Mouse (Mus musculus) layer of hippocampus, adult 9-11 months (tissue): ENCODE data around the gene Izumo4.

Experiments used
- DNase-seq: peaks from one replicate; pipeline ENCODE4 v3.0.0; 2022

The Izumo4 gene

DNA sequence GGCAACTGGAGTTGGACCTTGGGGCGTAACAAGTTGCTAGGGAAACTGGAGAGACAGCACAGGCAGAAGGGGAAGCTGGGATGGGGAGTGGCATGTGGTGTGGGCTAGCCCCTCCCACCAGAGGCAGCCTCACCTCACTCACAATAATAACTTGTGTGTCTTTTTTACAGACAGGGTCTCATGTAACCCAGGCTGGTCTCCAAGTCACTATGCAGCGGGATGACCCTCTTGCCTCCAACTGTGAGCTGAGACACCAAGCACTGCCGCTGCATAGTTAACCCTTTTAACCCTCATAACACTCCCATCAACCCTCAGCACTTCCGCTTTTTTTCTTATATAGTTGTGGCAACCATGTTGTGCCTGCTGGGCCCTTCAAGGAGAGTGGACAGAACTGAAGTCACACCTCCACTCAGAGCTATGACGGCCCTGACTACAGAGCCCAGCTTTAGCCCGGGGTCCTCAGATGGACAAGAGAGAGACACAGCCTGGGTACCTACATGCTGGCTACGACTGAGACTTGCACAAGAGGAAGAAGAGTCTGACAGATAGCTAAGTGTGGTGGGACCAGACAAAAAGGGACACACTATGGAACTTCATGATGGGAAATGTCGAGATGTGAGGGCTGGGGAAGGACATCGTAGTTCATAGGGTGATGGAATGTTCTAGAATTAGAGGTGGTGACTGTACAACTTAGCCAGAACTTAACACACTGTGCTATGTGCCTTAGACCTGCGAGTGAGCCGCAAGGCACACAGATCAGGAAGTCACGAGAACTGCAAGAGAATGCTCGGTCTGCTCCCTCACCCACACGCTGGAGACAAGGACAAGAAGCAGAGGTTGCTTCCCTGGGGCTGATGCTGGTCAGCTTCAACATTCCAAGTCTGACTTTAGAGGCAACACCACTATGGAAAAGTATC, 9.5 kb upstream of the Izumo4 start:
- DNase-seq = peak; percentile 56

DNA sequence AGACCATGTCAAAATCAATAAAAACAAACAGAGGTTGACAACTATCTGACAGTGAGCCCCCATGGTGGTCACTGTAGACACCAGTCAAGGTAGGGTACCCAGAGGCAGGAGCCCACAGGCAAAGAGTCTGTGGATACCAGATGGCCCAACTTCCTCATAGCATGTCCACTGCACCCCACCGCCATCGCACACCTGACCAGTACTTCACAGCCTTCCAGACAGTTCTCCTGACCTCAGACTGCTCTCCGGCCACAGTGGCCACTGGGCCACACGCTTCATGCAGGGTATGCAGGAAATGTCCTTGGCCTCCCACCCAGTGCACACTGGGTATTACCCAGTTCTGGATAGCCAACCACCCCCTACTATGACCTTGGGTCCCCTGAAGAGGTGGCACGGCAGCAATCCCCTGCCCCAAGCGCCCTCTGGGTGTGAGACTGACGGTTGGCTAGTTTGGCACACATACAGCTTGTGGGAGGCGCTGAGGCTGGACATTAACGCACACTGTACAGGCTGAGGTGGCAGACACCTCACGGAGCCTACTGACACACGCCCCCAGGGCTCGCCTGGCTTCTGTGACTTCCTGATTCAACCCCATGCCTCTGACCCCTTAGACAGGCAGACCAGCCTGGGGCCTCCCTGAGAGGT, 8.5 kb upstream of the Izumo4 start:
- DNase-seq = no peak

DNA sequence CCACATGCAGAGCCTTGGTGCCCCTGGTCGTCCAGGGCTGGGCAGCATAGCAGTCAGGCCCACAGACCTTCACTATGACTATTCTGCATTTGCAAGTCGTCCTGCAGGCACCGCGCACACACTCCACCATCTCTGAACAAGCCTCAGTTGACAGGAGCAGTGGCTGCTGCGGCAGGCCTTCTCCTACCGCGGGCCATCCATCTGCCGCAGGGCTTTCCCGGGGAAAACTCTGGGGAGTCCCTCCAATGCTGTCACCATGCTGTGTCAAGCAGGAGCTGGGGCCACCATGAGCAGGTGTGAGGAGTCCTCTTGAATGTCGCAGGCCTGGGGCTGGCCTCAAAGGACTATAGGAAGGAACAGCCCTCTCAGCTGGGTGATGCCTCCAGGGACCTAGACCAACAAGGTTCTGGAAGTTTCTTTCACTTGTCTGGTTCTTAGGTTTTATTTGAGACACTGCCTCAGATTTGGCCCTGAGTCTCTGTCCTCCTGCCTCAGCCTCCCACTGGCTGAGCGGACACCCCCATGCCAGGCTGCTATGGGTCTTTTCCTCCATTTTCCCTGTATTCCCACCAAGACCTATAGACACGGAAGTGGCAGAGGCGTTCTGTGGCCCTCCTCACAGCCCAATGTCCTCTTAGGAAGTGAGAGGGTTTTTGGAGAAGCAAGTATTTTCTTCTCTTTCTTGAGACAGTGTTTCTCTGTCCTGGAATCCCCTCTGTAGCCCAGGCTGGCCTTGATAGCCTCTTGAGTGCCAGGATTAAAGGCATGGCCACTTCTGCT, 7.6 kb upstream of the Izumo4 start:
- DNase-seq = no peak

DNA sequence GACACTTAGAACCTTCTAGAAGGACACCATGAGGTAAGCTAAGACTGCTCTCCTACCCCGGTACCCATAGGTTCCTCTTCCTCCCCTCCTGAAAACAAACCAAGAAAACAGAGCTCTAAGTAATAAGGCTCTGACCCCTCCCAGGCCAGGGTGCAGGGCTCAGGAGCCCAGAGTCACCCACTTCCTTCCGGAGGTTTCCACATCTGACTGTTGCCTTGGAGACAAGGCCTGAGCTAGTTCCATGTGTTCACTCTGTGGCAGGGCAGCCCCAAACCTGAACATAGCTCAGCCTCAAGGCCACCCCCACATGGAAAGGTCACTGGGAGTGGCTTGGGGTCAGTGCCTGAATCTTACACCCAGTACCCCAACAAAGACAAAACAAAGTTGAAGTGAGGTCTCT, 6.8 kb upstream of the Izumo4 start:
- peak; percentile 83 for DNase-seq

DNA sequence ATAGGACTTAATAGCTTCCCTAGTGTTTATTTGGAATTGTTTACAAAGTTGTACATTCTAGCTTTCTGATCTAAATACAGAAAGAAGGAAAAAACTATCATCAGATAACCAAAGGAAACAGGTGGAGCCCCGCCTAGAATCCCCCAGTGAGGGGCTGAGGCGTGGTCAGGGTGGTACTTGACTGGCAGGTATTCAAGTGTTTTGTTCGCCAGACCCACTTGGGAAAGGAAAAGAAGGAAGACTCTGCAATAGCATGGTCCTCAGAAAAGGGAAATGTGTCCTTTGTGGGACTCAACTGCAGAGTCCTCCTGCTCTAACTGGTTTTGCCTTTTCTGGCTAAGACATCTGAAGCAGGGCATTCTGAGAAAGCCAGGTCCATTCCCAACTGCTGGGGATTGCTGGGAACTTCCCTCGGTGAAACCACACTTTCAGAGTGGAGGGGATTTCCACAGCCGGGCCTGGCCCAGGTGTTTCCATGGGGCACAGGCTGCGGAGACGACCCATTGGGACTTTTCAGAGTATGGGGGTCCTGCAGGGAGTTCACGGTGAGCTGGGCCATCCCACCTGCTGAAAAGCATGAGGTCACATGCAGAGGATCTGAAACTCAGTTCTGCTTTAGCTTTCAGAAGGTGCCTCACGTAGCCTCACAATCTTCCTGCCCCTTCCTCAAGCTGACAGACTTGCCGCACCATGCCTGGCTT, 6.0 kb upstream of the Izumo4 start:
- no peak for DNase-seq

DNA sequence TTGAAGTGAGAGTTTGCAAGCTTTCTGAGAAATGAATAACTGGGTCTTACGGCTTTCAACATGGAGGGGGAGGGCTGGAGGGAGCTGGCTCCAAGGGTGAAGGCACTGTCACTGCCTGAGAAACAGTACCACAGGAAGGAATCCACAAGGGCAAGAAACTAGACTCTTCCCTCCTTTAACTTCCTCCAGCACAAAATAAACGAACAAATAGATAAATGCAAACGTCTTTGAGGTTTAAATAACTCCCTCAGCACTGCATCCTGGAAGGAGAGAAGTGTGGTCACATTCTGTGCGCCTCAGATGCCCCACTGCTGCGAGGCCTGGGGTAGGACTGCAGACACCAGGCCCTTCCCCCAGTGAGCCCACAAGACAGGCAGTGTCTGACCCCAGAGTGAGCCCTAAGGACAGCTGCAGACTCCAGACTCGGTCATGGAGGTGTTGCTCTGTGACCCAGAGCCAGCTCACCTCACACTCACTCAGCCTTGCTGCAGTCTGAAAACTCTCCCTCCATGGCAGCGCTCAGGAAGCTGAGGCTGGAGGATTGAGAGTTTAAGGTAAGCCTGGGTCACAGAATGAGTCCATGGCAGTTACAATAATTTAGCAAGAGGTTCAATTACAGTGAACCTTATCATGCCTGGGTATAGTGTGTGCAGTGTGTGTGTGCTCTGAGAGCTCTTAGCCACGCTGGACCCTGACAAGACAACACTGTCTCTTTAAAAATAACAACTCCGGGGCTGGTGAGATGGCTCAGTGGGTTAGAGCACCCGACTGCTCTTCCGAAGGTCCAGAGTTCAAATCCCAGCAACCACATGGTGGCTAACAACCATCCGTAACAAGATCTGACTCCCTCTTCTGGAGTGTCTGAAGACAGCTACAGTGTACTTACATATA, 5.2 kb upstream of the Izumo4 start:
- DNase-seq = no peak

- DNase-seq = no peak
These were observed 4.6 kb upstream of the Izumo4 start for GRCm38 (mm10) chr10:80697393-80697787.

GRCm38 (mm10) chr10:80697812-80698211, 4.2 kb upstream of the Izumo4 start:
- DNase-seq = no peak

DNA sequence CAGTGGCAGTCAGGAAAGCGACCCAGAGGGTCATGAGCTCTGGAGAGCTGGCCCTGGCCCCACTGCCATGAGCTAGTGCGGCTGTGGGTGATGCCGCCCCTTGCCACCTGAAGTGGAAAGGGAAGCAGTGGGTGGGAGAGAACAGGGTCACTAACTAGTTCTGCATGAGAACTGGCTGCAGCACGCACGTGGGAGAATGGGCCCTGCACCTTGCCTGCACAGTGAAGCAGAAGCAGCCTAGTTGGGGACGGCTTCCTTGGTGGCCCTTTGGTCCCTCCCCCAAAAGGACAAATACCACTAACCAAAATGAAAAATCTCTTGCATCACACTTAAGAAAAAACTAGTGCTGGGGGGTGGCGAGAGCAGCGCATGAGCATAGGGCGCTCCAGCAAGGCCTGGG, 3.4 kb upstream of the Izumo4 start:
- DNase-seq = no peak

DNA sequence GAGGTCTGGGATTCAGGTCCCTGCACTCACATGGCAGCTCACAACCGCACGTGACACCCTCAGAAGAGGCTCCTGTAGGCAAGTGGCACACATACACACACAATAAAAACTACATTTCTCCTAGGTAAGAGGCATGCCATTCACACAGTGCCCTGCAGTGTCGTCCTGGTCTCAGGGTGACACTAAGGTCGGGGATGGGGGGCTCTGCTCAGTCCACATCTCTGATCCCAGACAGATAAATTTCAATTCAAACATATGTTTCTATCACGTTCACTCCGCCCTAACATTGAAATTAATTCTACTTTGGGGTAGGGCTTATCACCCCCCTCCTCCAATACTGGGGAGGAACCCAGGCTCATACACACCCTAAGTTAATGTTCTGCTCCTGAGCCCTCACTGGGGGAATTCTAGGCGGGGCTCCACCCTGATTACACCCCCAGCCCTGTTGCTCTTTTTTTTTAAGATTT, 1.9 kb upstream of the Izumo4 start:
- no peak for DNase-seq

DNA sequence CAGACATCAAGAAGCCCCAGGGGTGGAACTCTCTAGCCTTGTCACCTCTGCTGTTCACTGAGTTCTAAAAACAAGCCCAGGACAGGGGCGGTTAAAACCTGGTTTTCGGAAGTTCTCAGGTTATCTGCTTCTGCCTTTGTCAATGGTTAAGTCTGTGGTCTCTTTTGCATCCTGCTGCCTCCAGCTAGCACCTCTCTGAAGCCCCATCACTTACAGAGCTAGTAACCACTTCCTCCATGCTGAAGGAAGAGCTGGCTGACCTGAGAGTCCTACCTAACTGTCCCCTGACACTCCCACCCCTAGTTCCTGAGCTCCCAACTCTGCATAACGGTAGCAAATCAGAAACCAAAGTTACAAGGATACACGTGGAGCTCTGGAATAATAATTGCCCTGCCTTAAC, 1.3 kb upstream of the Izumo4 start:
- DNase-seq = no peak

GRCm38 (mm10) chr10:80702536-80703390, 779 bp downstream of the Izumo4 start:
- peak; percentile 98 for DNase-seq

DNA sequence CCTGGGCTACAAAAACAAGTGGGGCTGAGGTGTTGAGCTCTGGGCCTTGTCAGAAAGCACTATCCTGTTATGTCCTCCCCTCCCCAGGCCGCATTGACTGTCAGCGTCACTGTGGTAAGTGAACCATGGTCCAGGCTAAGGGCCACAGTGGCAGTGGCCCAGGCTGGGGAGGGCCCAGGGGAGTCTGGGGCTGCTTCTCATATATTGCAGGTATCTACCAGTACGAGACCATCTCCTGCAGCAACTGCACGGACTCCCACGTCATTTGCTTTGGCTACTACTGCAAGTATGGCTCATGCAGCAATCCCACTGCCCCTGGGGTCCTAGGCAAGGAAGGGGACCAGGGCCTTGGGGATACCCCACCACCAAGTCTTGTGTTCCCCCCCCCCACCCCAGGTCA, 1.7 kb downstream of the Izumo4 start:
- DNase-seq = no peak

DNA sequence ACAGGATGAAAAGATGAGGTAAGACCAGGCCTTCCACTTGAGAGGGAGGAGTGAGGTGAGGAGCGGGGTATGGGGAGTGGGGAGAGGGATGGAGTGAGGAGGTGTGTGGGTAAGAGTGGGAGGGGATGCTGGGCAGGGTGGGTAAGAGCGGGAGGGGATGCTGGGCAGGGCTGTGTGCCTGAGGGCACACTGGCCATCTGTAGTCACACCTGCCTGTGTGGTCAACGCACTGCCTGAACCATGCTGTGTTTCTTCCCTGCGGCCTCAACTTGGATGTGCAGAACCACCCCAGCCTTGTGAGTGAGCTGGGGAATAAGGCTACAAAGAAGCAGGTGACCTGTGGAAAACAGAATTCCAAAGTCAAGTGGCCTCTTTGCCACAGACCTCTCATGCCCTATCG, 2.4 kb downstream of the Izumo4 start:
- DNase-seq = no peak

DNA sequence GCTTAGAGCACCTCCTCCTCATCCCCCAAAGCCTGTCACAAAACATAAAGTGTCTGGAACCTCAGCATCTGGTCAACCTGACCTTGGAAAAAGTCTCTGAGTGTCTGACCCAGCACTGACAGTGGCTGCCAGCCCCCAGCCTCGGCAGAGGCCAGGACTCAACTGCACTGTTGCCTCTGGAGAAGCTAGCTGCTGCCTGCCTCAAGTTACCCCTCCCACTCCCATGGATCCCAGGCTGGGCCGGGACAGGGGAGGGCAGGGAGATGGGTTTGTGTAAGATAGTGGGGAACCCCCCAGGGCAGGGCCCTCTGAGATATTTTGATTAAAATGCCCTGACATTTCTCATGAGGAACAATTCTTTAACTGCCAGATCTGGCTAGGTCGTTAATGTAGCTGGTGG, 3.0 kb downstream of the Izumo4 start:
- no peak for DNase-seq

GRCm38 (mm10) chr10:80705479-80705878, 3.5 kb downstream of the Izumo4 start:
- DNase-seq = no peak

GRCm38 (mm10) chr10:80710834-80711233, 8.8 kb downstream of the Izumo4 start:
- DNase-seq = no peak

DNA sequence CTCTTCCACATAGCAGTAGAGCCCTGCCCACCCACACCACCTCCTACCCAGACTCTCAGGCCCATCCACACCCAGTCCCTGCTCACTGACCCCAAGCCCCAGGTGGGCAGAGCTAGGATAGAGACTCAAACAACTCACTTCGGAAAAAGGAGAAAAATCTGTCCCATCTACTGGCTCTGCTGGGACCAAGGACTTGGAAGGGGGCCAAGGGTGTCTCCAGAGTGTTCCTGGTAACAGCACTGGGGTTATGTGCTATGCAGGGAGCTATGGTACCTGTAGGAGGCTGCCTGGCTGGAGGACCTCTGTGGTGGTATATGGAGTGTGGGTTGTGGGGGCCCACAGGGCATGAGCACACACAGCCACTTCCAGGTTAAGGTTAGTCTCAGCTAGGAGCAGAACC, 15.3 kb downstream of the Izumo4 start:
- DNase-seq = no peak

DNA sequence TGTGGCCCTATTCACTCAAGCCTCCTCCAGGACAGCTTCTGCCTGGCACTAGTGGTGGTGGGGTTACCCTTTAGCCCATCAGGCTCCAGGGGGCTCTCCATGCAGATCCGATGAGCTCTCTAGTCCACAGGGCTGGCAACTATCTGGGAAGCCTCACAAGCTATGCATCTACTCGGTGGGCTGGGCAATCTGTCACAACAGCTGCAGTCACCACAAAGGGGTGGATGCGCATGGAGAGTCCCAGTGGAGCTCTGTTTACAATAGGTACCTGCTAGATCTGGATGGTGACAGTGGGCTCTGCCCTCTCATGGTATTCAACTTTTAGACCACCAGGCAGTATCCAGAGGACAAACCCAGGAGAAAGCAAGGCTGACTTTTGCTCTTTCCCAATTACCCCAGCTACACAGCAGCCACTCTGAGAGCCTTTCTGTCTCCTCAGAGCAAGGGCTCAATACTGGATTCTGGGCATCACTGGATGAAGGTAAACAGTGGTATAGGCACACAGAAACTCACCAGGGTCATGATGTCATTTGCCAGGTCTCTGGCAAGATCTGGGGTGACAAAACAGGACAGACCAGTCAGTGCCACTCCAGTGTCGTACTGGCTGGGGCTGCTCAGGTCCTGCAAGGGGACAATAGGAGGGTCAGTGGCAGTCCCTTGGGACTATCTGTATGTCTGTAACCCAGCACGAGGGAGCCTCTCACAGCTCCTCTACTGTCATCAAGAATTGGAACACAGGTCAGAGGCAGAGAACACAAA, 25.6 kb downstream of the Izumo4 start:
- DNase-seq = no peak

DNA sequence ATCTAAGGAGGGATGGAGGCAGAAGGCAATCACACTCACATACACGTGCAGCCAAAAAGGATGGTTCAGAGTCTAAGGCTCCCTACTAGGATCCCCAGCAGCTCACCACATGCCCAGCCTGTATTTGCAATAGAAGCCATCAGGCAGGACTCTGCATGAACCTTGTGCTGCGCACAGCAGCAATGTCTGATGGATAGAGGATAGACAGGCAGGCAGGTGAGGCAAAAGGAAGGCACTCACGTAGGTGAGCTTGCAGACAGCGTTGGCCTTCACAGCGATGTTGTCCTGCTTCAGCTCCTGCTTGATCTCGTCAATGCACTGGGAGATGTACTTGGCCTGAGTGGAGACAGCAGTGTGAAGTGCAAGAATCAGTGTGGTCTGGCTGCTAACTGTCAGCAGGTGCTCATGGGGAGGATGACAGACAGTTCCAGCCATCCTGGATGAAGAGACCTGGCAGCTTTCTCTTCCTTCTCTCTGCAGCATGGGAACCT, 30.7 kb downstream of the Izumo4 start:
- no peak for DNase-seq
